Mouse (Mus musculus) CD4-positive naive resting alpha-beta T cell, adult 57 days (primary cell): ENCODE data around the gene Trim7. TPM values are rescaled to one million over a fixed set of nuclear protein-coding genes. Genes with fewer than 3 reads are reported as not detected.

ENCODE experiments used
- total RNA-seq: library from RNA; stranded (reverse); gene quantifications from one replicate; pipeline ENCODE4 v1.2.4, GENCODE M21; 2023

Gene Trim7
- total RNA-seq, result 5.9 TPM

DNA sequence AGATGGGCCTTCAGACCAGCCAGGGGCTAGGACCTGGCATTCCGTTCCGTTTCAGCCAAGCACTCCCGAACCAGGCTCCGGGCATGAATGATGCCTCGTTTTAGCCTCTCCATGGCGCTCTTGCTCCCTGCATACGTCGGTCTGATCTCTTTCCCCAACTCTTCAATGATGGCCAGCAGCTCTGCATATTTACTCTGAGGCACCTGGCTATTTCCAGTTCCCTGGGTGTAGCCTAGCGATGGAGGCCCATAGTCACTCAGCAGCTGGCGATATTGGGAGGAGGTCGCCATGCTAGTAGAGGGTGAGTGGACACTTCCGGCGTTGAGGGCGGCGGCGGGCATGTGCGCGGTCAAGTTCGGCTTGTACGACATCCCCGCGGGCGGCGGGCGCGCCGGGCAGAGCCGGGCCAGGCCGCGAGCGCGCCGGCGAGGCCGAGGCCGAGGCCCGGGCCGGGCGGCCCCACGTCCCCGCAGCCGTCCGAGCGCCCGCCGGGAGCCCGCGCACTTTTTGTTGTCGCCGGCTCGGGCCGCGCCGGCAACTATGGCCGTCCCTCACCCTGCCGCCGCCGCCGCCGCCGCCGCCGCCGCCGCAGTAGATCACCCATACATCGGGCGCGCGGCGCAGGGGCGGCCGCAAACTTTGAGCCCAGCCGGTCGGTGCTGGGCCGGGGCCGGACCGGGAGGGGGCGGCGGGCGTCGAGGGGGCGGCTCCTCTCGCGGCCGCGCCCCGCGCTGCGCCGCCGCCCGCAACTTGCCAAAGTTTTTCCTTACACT, at the start of gene Trim7, which contains the start of gene Gm12184:
Gene Trim7, plus strand, starts transcription at position 162 of the 773 bp plus-strand sequence.
Gene Gm12184, minus strand, starts transcription at position 677 of the 773 bp plus-strand sequence.

DNA sequence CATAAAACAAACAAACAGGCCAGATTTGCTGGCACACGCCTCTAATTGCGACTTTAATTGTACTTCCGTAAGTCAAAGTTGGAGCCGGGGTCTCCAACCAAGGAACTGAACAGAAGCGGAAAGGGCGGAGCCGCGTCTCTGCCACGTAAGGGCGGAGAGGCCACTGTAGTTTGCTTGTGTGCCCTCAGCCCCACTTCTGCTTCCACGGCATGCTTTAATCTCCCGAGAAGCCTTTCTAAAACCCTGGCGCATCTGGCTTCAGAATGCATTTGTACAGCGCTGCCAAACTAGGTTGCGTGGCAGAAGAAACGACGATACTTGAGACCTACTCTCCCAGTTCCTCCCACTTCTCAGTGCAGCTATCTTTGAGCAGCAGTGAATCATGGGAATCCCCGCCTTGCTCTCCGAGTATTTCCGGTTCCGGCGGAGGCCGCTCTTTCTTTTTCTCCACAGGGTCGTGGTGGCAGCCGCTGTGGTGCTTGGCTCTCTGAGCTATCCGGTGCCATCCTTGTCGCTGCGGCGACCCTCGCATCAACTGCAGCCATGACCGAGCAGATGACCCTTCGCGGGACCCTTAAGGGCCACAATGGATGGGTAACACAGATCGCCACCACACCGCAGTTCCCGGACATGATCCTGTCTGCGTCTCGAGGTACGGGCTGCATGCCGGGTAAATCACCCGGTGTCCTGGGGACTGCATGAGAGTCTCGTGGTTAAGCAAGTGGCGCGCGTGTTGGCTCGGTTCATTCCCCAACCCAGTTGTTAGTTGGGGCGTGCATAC, 25.8 kb upstream of the Trim7 start, which contains the start of gene Rack1:
Gene Rack1, plus strand, starts transcription at position 412 of the 781 bp plus-strand sequence.

DNA sequence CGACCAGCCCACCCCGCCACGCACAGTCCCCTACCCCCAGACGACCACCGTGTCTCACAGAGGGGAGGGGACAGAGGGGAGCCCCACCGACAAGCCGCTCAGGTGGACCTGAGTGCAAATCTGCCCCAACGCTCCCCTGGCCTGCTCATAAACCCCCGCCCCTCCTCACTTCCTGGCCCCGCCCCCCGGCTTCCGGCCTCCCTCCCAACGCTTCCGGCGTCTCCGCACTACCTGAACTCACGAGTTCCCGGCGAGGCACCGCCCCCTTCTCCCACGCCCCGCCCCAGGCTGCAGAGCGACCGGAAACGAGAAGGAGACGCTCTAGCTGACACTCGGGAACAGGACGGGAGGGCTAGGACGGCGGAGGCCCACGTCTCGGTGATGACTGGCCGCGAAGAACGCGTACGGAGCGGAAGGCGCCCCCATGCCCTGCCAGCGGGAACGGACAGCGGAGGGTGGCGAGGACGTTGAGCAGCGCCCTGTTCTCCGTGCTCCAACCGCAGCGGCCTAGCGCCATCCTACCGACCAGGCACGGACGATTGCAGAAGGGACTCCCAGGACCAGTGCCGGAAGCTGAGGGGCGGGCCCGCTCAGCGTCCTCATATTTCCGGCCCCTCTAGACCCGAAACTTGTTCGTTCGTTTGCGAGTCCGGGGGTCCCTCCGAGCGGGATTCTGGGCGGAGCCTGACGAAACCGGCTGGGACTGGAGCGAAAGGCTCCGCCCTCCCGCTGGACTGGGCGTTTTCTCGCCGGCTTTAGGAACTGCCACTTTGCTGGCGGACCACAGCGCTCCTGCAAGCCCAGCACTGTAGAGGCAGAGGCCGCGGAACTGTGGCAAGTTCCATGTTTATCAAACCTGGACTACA, 8.9 kb upstream of the Trim7 start, which contains the start of gene Trim41:
Gene Trim41, minus strand, starts transcription at position 554 of the 866 bp plus-strand sequence.

DNA sequence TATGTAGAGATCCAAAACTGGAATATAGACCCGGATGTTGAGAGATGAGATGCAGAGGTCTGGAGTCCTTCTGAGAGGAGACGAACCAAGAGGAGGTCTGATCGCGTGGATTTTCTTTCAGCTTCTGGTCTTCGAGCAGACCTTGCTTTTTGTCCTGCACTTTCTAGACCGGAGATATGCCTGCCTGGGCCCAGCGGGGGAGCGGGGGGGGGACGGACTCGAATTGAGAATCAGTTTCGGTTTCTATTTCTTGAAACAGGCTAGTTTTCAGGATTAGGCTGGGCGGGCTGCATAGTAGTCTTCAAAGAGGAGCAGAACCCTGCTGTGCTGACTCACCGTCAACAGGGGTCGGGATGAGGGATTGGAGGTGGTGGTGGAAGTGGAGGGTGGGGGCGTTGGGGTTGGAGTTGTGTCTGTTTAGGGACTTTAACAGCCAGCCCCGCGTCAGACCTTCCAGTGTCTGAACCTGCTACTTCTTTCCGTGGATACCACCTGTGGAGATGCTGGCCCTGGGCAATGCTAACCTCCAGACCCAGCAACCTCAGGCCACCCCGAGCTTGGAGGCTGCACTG, 45.3 kb downstream of the Trim7 start, which contains the start of gene Irgm1:
Gene Irgm1, minus strand, starts transcription at position 483 of the 572 bp plus-strand sequence.

Other genes with a start within 250 kb of the Trim7 start
- gene Rack1, start 25.8 kb upstream of the Trim7 start, total RNA-seq, result 2,005 TPM
- 30.0 TPM for gene Trim41, start 8.8 kb upstream of the Trim7 start, total RNA-seq
- 1.3 TPM for gene Gm12184, start 515 bp downstream of the Trim7 start, total RNA-seq
- gene Irgm1, start 45.5 kb downstream of the Trim7 start, total RNA-seq, result 47.4 TPM
- gene Gm5431, start 76.1 kb downstream of the Trim7 start, total RNA-seq, result 20.8 TPM
- 39.6 TPM for gene Psme2b, start 120.0 kb downstream of the Trim7 start, total RNA-seq
- gene Olfr56, start 152.7 kb downstream of the Trim7 start, total RNA-seq, result 1.0 TPM
- 75.3 TPM for gene 9930111J21Rik1, start 153.3 kb downstream of the Trim7 start, total RNA-seq
- 50.5 TPM for gene Gm12185, start 166.1 kb downstream of the Trim7 start, total RNA-seq
- gene Tgtp1, start 168.0 kb downstream of the Trim7 start, total RNA-seq, result 82.7 TPM
- 78.9 TPM for gene 9930111J21Rik2, start 225.1 kb downstream of the Trim7 start, total RNA-seq
- gene Tgtp2, start 238.1 kb downstream of the Trim7 start, total RNA-seq, result 40.7 TPM